Mouse (Mus musculus): ENCODE measurements at regions not wholly inside any gene's neighbourhood (a gene's known extent, or its start where the extent isn't known, plus 50 kb on each side); places are given as distances from the start of the nearest gene placed in this dataset.

DNA sequence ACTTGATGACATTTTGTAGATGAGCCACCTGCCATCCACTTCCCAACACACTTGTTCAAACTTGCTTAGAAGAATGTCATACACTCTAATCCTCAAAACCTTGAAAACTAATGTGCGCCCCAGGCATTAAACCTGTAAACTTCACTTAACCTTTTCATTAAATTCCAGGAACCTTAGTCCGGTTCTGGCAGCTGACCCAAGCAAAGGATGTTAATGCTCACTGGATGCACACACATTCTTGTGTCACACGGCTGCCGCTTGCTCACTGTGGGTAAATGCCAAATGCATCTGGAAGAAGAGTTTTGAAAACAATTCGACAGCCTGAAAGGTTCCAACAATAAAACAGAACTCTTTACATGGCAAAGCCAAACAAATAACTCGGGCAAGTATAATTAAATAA, 235.0 kb upstream of the BC052040 start:
- H3K4me1 ChIP-seq (ENCODE audit: control insufficient read depth, insufficient read depth, low read length) = no peaks in the 10 kb centered on the region
- peak; percentile 33 for DNase-seq
- H3K4me3 ChIP-seq (ENCODE audit: insufficient read depth, low read depth, low read length) = no peak overlapping the region
- WGBS = 29% methylated on average over 6 of the region's 6 CpGs
- TF ChIP-seq POLR2A (IDR thresholded peaks at IDR 0.05; ENCODE audit: low read depth, low read length) = no peak
- TF ChIP-seq CTCF (conservative IDR thresholded peaks at IDR 0.05; ENCODE audit: insufficient read depth, insufficient read length, low read depth, low read length) = no peak
- H3K36me3 ChIP-seq (ENCODE audit: control insufficient read depth, insufficient read depth, low read length) = no peaks in the 10 kb centered on the region
- no peak overlapping the region for H3K27ac ChIP-seq (ENCODE audit: insufficient read depth, low read depth, low read length)
- no peaks in the 10 kb centered on the region for H3K27me3 ChIP-seq (replicated peaks; ENCODE audit: control insufficient read depth, insufficient read depth, low read length)

DNA sequence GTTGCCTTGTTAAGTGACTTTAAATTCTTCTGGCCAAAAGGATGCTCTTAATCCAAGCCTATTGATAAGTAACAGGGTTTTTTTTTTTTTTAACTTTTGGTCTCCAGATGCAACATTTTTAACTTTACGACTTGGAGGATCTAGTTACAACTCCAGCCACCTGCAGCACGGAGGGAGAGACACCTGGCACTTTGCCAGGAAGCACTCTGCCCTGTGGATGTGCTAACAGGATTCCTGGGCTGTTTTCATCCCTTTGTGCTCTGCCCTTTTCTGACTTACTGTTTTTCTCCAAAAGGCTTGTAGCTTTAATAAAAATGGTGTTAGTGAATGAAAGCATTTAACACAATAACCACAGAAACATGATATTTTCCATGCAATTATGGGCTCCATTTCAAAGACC, 233.3 kb upstream of the BC052040 start:
- peak; percentile 21 for DNase-seq
- H3K36me3 ChIP-seq (ENCODE audit: control insufficient read depth, insufficient read depth, low read length) = no peaks in the 10 kb centered on the region
- no peak overlapping the region for H3K27ac ChIP-seq (ENCODE audit: insufficient read depth, low read depth, low read length)
- H3K4me3 ChIP-seq (ENCODE audit: insufficient read depth, low read depth, low read length) = no peak overlapping the region
- H3K4me1 ChIP-seq (ENCODE audit: control insufficient read depth, insufficient read depth, low read length) = no peaks in the 10 kb centered on the region
- no peak for TF ChIP-seq CTCF (conservative IDR thresholded peaks at IDR 0.05; ENCODE audit: insufficient read depth, insufficient read length, low read depth, low read length)
- 14% methylated on average over 2 of the region's 2 CpGs for WGBS
- no peaks in the 10 kb centered on the region for H3K27me3 ChIP-seq (replicated peaks; ENCODE audit: control insufficient read depth, insufficient read depth, low read length)

DNA sequence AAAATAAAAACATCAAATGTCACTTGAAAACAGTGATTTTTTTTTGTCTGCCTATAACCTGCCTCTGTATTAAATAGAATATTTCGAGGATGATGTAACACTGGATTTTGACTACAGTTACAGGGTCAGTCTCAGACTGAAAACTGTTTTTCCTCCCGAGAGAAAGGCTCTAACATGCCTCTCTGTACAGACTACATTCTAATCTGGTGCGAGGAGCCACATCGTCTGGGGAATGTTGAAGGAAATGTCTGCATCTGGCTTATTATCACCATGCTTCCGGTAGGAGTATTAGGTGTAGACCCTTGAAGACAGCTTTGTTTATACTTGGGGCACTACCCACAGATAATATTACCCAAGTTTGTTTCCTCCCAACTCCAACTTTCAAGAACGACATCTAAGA, 210.4 kb upstream of the BC052040 start:
- H3K4me1 ChIP-seq (ENCODE audit: control insufficient read depth, insufficient read depth, low read length) = no peaks in the 10 kb centered on the region
- TF ChIP-seq CTCF (conservative IDR thresholded peaks at IDR 0.05; ENCODE audit: insufficient read depth, insufficient read length, low read depth, low read length) (no peak), POLR2A (IDR thresholded peaks at IDR 0.05; ENCODE audit: low read depth, low read length) (no peak)

DNA sequence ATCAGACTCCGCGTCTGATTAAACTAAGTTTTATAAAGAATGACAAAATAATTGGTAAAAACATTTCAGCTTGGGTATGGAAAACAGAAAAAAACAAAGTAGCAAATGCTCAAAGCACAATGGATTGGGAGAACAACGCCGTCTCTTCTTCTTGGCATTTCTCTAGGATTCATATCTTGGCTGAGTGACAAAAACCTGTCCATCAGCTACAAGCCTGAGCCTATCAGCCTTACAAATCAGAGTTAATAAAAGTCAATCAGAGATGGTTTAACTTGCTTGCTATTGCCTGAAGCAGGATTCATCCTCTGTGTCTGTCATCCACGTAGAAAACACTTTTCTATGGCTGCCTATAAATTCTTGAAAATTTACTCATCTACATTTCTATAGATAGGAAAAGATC, 206.2 kb upstream of the BC052040 start:
- 76% methylated on average over 5 of the region's 5 CpGs for WGBS
- TF ChIP-seq POLR2A (IDR thresholded peaks at IDR 0.05; ENCODE audit: low read depth, low read length) = no peak
- TF ChIP-seq CTCF (conservative IDR thresholded peaks at IDR 0.05; ENCODE audit: insufficient read depth, insufficient read length, low read depth, low read length) = no peak
- no peaks in the 10 kb centered on the region for H3K4me1 ChIP-seq (ENCODE audit: control insufficient read depth, insufficient read depth, low read length)
- H3K27me3 ChIP-seq (replicated peaks; ENCODE audit: control insufficient read depth, insufficient read depth, low read length) = no peaks in the 10 kb centered on the region
- H3K36me3 ChIP-seq (ENCODE audit: control insufficient read depth, insufficient read depth, low read length) = no peaks in the 10 kb centered on the region; the same call in 1 of the 2 replicates
- H3K4me3 ChIP-seq (ENCODE audit: insufficient read depth, low read depth, low read length) = no peak overlapping the region
- no peak for DNase-seq
- no peak overlapping the region for H3K27ac ChIP-seq (ENCODE audit: insufficient read depth, low read depth, low read length)

More for the DNA sequence above, 210.4 kb upstream of the BC052040 start:
- Histone ChIP-seq H3K4me3 (ENCODE audit: insufficient read depth, low read depth, low read length) (no peak overlapping the region), H3K27ac (ENCODE audit: insufficient read depth, low read depth, low read length) (no peak overlapping the region), H3K27me3 (replicated peaks; ENCODE audit: control insufficient read depth, insufficient read depth, low read length) (no peaks in the 10 kb centered on the region), H3K36me3 (ENCODE audit: control insufficient read depth, insufficient read depth, low read length) (no peaks in the 10 kb centered on the region)
- 40% methylated on average over 6 of the region's 6 CpGs for WGBS
- no peak for DNase-seq

DNA sequence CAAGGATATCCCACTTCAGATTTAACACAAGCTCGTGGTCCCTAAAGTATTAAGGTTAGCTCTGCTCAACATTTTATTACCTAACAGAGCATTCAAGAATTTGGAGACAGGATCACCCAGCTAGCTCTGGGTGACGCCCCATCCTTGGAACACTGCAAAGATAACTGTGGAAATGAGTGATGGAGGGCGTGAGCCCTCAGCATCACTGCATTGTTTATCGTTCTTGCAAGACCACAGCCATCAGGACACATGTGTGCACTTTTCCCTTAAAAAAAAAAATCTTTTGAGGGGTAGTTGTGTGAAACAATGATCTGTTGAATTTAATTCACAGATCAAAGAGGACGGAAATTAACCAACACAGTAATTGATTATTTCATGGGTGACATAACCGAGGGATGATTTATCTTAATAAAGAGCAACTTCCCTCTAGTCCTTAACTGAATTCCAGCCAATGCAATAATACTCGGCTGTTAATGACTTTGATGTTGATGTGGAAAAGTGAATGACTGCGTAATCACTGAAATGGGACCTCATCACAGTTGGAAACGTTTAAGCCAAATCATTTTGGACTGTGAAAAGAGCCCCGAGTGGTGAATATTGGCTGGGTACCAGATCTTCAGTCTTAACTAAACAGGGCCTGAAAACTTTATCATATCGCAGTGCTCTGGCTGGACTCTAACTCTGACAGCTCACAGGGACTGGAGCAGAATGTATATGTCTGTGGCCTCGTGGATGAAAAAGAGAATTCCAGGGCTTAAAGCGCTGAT, 196.9 kb upstream of the BC052040 start:
- 37% methylated on average over 13 of the region's 13 CpGs for WGBS
- peak overlapping the region; percentile 91 for H3K27ac ChIP-seq (ENCODE audit: insufficient read depth, low read depth, low read length)
- H3K36me3 ChIP-seq (ENCODE audit: control insufficient read depth, insufficient read depth, low read length) = no peaks in the 10 kb centered on the region; the same call in 1 of the 2 replicates
- no peaks in the 10 kb centered on the region for H3K27me3 ChIP-seq (replicated peaks; ENCODE audit: control insufficient read depth, insufficient read depth, low read length)
- DNase-seq = peak; percentile 39
- H3K4me3 ChIP-seq (ENCODE audit: insufficient read depth, low read depth, low read length) = no peak overlapping the region
- H3K4me1 ChIP-seq (ENCODE audit: control insufficient read depth, insufficient read depth, low read length) = no peaks in the 10 kb centered on the region
- TF ChIP-seq POLR2A (IDR thresholded peaks at IDR 0.05; ENCODE audit: low read depth, low read length) (no peak), CTCF (conservative IDR thresholded peaks at IDR 0.05; ENCODE audit: insufficient read depth, insufficient read length, low read depth, low read length) (no peak)

DNA sequence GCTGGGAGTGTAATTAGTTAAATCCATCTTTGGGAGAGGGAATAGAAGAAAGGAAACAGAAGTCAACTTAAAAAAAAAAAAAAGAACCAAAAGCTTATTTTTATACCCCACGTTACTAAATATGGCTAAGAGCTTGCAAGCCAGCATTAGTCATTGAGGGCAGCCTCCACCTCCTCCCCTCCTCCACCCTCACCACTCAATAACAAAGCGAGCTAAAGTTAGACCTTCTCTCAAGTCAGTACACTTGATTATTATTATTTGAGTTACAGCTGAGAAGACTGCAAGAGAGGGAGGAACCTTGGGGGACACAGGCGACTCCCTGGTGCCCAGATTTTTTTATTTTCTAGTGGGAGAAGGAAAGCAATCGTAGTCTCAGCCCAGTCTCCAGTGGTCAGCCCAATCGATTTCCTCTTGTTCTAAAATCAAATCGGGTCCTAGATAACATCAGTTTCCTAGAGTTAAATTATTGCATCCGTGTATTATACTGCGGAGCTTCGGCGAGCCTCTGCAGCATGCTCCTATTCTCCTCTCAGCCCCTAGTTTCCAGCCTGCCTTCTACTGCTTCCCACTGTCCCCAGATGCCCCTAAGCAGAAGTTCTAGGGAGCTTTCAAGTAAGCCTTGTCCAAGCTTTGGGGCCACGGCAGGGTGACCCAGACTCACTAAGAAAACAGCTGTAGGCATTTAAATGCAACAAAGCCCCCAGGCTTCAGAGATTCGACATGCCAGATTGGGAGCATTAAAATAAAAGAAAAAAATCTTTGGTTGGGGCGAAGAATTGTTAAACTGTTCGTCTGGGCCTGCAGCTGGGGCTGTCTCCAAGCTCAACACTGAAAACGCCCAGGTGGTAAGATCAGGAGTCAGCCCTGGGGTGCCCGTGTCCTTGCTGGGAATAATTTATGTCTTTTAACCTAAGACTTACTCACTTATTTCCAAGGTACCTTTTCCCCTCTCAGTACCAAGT, 196.0 kb upstream of the BC052040 start:
- Histone ChIP-seq H3K27me3 (replicated peaks; ENCODE audit: control insufficient read depth, insufficient read depth, low read length) (no peaks in the 10 kb centered on the region), H3K4me3 (ENCODE audit: insufficient read depth, low read depth, low read length) (no peak overlapping the region), H3K27ac (ENCODE audit: insufficient read depth, low read depth, low read length) (peak overlapping the region; percentile 91), H3K36me3 (ENCODE audit: control insufficient read depth, insufficient read depth, low read length) (no peaks in the 10 kb centered on the region), H3K4me1 (ENCODE audit: control insufficient read depth, insufficient read depth, low read length) (no peaks in the 10 kb centered on the region)
- peak; percentile 86 for DNase-seq
- 35% methylated on average over 16 of the region's 16 CpGs for WGBS
- TF ChIP-seq POLR2A (IDR thresholded peaks at IDR 0.05; ENCODE audit: low read depth, low read length) (no peak), CTCF (conservative IDR thresholded peaks at IDR 0.05; ENCODE audit: insufficient read depth, insufficient read length, low read depth, low read length) (no peak)

DNA sequence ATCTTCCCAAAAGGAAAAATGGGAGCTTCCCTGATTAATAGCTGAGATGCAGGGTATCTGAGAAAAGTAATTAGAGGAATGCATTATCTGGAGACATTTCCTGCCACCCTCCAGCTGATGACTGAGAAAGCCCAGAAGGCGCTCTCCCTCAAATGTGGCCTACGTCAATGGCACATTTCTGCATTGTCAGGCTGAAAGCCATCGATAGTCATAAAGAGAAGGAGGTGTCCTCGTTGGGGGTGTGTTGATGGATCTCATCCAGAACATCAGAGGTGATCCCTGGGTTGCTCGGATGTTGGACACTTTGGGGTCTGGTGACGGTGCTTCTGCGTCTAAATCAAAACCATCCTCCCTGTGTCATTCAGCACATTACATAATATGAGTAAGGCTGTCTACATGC, 189.9 kb upstream of the BC052040 start:
- Histone ChIP-seq H3K27me3 (replicated peaks; ENCODE audit: control insufficient read depth, insufficient read depth, low read length) (no peaks in the 10 kb centered on the region), H3K36me3 (ENCODE audit: control insufficient read depth, insufficient read depth, low read length) (no peaks in the 10 kb centered on the region), H3K4me3 (ENCODE audit: insufficient read depth, low read depth, low read length) (no peak overlapping the region), H3K4me1 (ENCODE audit: control insufficient read depth, insufficient read depth, low read length) (no peaks in the 10 kb centered on the region), H3K27ac (ENCODE audit: insufficient read depth, low read depth, low read length) (no peak overlapping the region)
- TF ChIP-seq CTCF (conservative IDR thresholded peaks at IDR 0.05; ENCODE audit: insufficient read depth, insufficient read length, low read depth, low read length) (no peak), POLR2A (IDR thresholded peaks at IDR 0.05; ENCODE audit: low read depth, low read length) (no peak)
- 87% methylated on average over 7 of the region's 7 CpGs for WGBS
- DNase-seq = no peak
